Mouse (Mus musculus) brain, embryonic 14.5 days (tissue): ENCODE results near the gene Ctsl.

ENCODE experiments used
- CTCF ChIP-seq: fragments of 200-500 bp; IDR thresholded peaks from 2 replicates; pipeline ENCODE4 v1.5.1; 2012; ENCODE audit warnings: inconsistent platforms, mild to moderate bottlenecking, moderate library complexity, borderline replicate concordance; ENCODE audit not compliant: insufficient read depth, insufficient read length; ENCODE audit errors: extremely low read depth
- POLR2A ChIP-seq: fragments of 200-500 bp; IDR thresholded peaks from 2 replicates; pipeline ENCODE4 v1.6.1; 2012; ENCODE audit warnings: mild to moderate bottlenecking, inconsistent platforms, borderline replicate concordance; ENCODE audit not compliant: poor library complexity, insufficient read depth, insufficient read length, severe bottlenecking; ENCODE audit errors: extremely low read depth

- no peak for TF ChIP-seq POLR2A
- no peak for TF ChIP-seq CTCF
Measured at GRCm38 (mm10) chr13:64359702-64360101, 11.0 kb downstream of the Ctsl start.
